Mouse (Mus musculus): ENCODE results near the gene Vrk2. TPM values are rescaled to one million over a fixed set of nuclear protein-coding genes. Genes with fewer than 3 reads are reported as not detected.

Vrk2 gene
- polyA plus RNA-seq, 1 experiment from 2014 or later: 4.0 TPM

- no peak overlapping the region for H3K4me2 ChIP-seq (replicated peaks)
- no peaks in the 10 kb centered on the region for H3K27me3 ChIP-seq (ENCODE audit: control insufficient read depth, insufficient read depth, low read length)
- H3K4me3 ChIP-seq (replicated peaks; ENCODE audit: low read length): no peak overlapping the region
- ATAC-seq (ENCODE audit: low FRiP score): no peak
- no peak for DNase-seq (ENCODE audit: low spot score)
- H3K9me3 ChIP-seq (ENCODE audit: control insufficient read depth, low read length): no peaks in the 10 kb centered on the region
- H3K9ac ChIP-seq: no peak overlapping the region
- H3K27ac ChIP-seq: no peak overlapping the region
- H3K36me3 ChIP-seq (replicated peaks; ENCODE audit: control insufficient read depth, insufficient read depth): no peaks in the 10 kb centered on the region
- H3K4me1 ChIP-seq (replicated peaks; ENCODE audit: control insufficient read depth, insufficient read depth, low read length): no peaks in the 10 kb centered on the region
Measured at GRCm38 (mm10) chr11:26513683-26514082, 80.1 kb downstream of the Vrk2 start.

- no peak overlapping the region for H3K4me2 ChIP-seq (replicated peaks)
- H3K9me3 ChIP-seq (ENCODE audit: control insufficient read depth, low read length): no peaks in the 10 kb centered on the region
- H3K4me3 ChIP-seq (replicated peaks; ENCODE audit: low read length): no peak overlapping the region
- H3K36me3 ChIP-seq (replicated peaks; ENCODE audit: control insufficient read depth, insufficient read depth): no peaks in the 10 kb centered on the region
- H3K27me3 ChIP-seq (ENCODE audit: control insufficient read depth, insufficient read depth, low read length): no peaks in the 10 kb centered on the region
- H3K27ac ChIP-seq: no peak overlapping the region
- 88% methylated on average over 5 of the region's 5 CpGs for WGBS
- H3K9ac ChIP-seq: no peak overlapping the region
- ATAC-seq (ENCODE audit: low FRiP score): no peak
- no peaks in the 10 kb centered on the region for H3K4me1 ChIP-seq (replicated peaks; ENCODE audit: control insufficient read depth, insufficient read depth, low read length)
- no peak for DNase-seq (ENCODE audit: low spot score)
Measured at GRCm38 (mm10) chr11:26495951-26496350, 97.8 kb downstream of the Vrk2 start.

- peak; percentile 73 for DNase-seq (ENCODE audit: low spot score)
- H3K4me2 ChIP-seq (replicated peaks): no peak overlapping the region
- H3K4me3 ChIP-seq (replicated peaks; ENCODE audit: low read length): no peak overlapping the region
- H3K4me1 ChIP-seq (replicated peaks; ENCODE audit: control insufficient read depth, insufficient read depth, low read length): no peaks in the 10 kb centered on the region
- no peaks in the 10 kb centered on the region for H3K27me3 ChIP-seq (ENCODE audit: control insufficient read depth, insufficient read depth, low read length)
- H3K36me3 ChIP-seq (replicated peaks; ENCODE audit: control insufficient read depth, insufficient read depth): no peaks in the 10 kb centered on the region
- peak; percentile 73 for ATAC-seq (ENCODE audit: low FRiP score)
- H3K9me3 ChIP-seq (ENCODE audit: control insufficient read depth, low read length): no peaks in the 10 kb centered on the region
- H3K27ac ChIP-seq: no peak overlapping the region; the same call in 1 of the 2 replicates
- H3K9ac ChIP-seq: no peak overlapping the region
- 68% methylated on average over 12 of the region's 12 CpGs for WGBS
Measured at GRCm38 (mm10) chr11:26489761-26490466, 103.9 kb downstream of the Vrk2 start.

GRCm38 (mm10) chr11:26481691-26482242, 112.0 kb downstream of the Vrk2 start:
- Histone ChIP-seq H3K9me3 (ENCODE audit: control insufficient read depth, low read length) (no peaks in the 10 kb centered on the region), H3K27me3 (ENCODE audit: control insufficient read depth, insufficient read depth, low read length) (no peaks in the 10 kb centered on the region), H3K4me1 (replicated peaks; ENCODE audit: control insufficient read depth, insufficient read depth, low read length) (no peaks in the 10 kb centered on the region), H3K27ac (no peak overlapping the region), H3K4me3 (replicated peaks; ENCODE audit: low read length) (no peak overlapping the region), H3K4me2 (replicated peaks) (no peak overlapping the region), H3K9ac (no peak overlapping the region), H3K36me3 (replicated peaks; ENCODE audit: control insufficient read depth, insufficient read depth) (no peaks in the 10 kb centered on the region)
- ATAC-seq (ENCODE audit: low FRiP score): no peak
- WGBS: 80% methylated on average over 3 of the region's 3 CpGs
- no peak for DNase-seq (ENCODE audit: low spot score)

- no peaks in the 10 kb centered on the region for H3K4me1 ChIP-seq (replicated peaks; ENCODE audit: control insufficient read depth, insufficient read depth, low read length)
- H3K9me3 ChIP-seq (ENCODE audit: control insufficient read depth, low read length): no peaks in the 10 kb centered on the region
- H3K36me3 ChIP-seq (replicated peaks; ENCODE audit: control insufficient read depth, insufficient read depth): no peaks in the 10 kb centered on the region
- 84% methylated on average over 6 of the region's 6 CpGs for WGBS
- H3K4me2 ChIP-seq (replicated peaks): no peak overlapping the region
- no peaks in the 10 kb centered on the region for H3K27me3 ChIP-seq (ENCODE audit: control insufficient read depth, insufficient read depth, low read length)
- H3K4me3 ChIP-seq (replicated peaks; ENCODE audit: low read length): no peak overlapping the region
- no peak overlapping the region for H3K9ac ChIP-seq
- ATAC-seq (ENCODE audit: low FRiP score) (no peak), DNase-seq (ENCODE audit: low spot score) (no peak)
- no peak overlapping the region for H3K27ac ChIP-seq
Measured at GRCm38 (mm10) chr11:26477037-26477739, 116.6 kb downstream of the Vrk2 start.

GRCm38 (mm10) chr11:26454081-26454480, 139.7 kb downstream of the Vrk2 start:
- Histone ChIP-seq H3K27ac (no peak overlapping the region), H3K27me3 (ENCODE audit: control insufficient read depth, insufficient read depth, low read length) (no peaks in the 10 kb centered on the region), H3K4me1 (replicated peaks; ENCODE audit: control insufficient read depth, insufficient read depth, low read length) (no peaks in the 10 kb centered on the region), H3K9me3 (ENCODE audit: control insufficient read depth, low read length) (no peaks in the 10 kb centered on the region), H3K4me2 (replicated peaks) (no peak overlapping the region), H3K36me3 (replicated peaks; ENCODE audit: control insufficient read depth, insufficient read depth) (no peaks in the 10 kb centered on the region), H3K4me3 (replicated peaks; ENCODE audit: low read length) (no peak overlapping the region), H3K9ac (no peak overlapping the region)
- ATAC-seq (ENCODE audit: low FRiP score) (no peak), DNase-seq (ENCODE audit: low spot score) (no peak)
- WGBS: 91% methylated on average over 4 of the region's 4 CpGs

GRCm38 (mm10) chr11:26452693-26453092, 141.1 kb downstream of the Vrk2 start:
- 94% methylated on average over 4 of the region's 4 CpGs for WGBS
- no peaks in the 10 kb centered on the region for H3K36me3 ChIP-seq (replicated peaks; ENCODE audit: control insufficient read depth, insufficient read depth)
- no peak overlapping the region for H3K9ac ChIP-seq
- H3K9me3 ChIP-seq (ENCODE audit: control insufficient read depth, low read length): no peaks in the 10 kb centered on the region
- no peak overlapping the region for H3K27ac ChIP-seq
- H3K27me3 ChIP-seq (ENCODE audit: control insufficient read depth, insufficient read depth, low read length): no peaks in the 10 kb centered on the region
- no peak overlapping the region for H3K4me2 ChIP-seq (replicated peaks)
- no peak for ATAC-seq (ENCODE audit: low FRiP score)
- no peak overlapping the region for H3K4me3 ChIP-seq (replicated peaks; ENCODE audit: low read length)
- no peak for DNase-seq (ENCODE audit: low spot score)
- no peaks in the 10 kb centered on the region for H3K4me1 ChIP-seq (replicated peaks; ENCODE audit: control insufficient read depth, insufficient read depth, low read length)

- Histone ChIP-seq H3K9ac (no peak overlapping the region), H3K4me1 (replicated peaks; ENCODE audit: control insufficient read depth, insufficient read depth, low read length) (no peaks in the 10 kb centered on the region), H3K9me3 (ENCODE audit: control insufficient read depth, low read length) (no peaks in the 10 kb centered on the region), H3K36me3 (replicated peaks; ENCODE audit: control insufficient read depth, insufficient read depth) (no peaks in the 10 kb centered on the region), H3K4me3 (replicated peaks; ENCODE audit: low read length) (no peak overlapping the region), H3K27me3 (ENCODE audit: control insufficient read depth, insufficient read depth, low read length) (no peaks in the 10 kb centered on the region), H3K4me2 (replicated peaks) (no peak overlapping the region), H3K27ac (no peak overlapping the region)
- DNase-seq (ENCODE audit: low spot score): no peak
- WGBS: 92% methylated on average over 2 of the region's 2 CpGs
- no peak for ATAC-seq (ENCODE audit: low FRiP score)
Measured at GRCm38 (mm10) chr11:26451228-26451627, 142.6 kb downstream of the Vrk2 start.

GRCm38 (mm10) chr11:26450636-26451035, 143.2 kb downstream of the Vrk2 start:
- WGBS: 97% methylated on average over 1 of the region's 1 CpGs
- Histone ChIP-seq H3K4me3 (replicated peaks; ENCODE audit: low read length) (no peak overlapping the region), H3K9me3 (ENCODE audit: control insufficient read depth, low read length) (no peaks in the 10 kb centered on the region), H3K27ac (no peak overlapping the region), H3K36me3 (replicated peaks; ENCODE audit: control insufficient read depth, insufficient read depth) (no peaks in the 10 kb centered on the region), H3K9ac (no peak overlapping the region), H3K4me1 (replicated peaks; ENCODE audit: control insufficient read depth, insufficient read depth, low read length) (no peaks in the 10 kb centered on the region), H3K27me3 (ENCODE audit: control insufficient read depth, insufficient read depth, low read length) (no peaks in the 10 kb centered on the region), H3K4me2 (replicated peaks) (no peak overlapping the region)
- ATAC-seq (ENCODE audit: low FRiP score) (no peak), DNase-seq (ENCODE audit: low spot score) (no peak)
